Comparison of ENCODE assay signal across 17 mouse cellular contexts in the genomic region with DNA sequence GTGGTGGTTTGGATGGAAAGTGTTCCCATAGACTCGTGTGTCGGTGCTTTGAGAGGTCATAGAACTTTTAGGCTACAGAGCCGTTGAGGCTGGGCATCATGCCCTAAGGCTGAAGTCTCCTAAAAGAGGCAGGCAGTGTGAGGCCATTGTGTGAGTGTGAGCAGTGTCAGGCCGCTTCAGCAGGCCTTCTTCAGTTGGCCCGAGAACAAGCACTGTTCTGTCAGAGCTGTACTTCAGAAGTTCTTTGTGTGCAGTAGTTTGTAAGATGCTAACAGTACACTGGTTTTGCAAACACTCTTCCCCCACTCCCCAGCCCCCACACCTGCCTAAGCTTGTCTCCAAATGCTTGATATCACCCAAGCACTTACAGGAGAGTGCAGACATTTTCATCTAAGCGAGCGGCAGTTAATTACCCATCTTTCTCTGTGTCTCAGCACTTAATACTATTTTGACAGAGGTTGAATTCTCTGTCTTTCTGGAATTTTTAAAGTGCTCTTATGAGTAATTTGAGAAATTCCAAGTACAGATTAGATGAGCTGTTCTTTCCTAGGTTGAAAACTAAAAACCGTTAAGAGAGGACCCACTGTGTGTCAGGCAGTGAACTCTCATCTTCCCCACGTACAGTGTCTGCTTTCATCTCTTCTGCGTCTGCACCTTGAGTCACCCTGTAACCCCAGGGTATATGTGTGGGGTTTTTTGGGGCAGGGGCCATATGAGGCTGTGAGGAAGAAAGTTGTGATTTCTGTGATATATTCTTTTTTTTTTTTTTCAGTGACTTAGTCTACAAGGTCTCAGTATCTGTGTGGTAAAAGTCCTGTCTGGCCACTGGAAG.
DNase-seq lines count a peak whose midpoint lies in the region; ATAC-seq and TF ChIP-seq lines count a peak whose summit lies in the region.
"Had no signal": no experiment of that assay in that cellular context is flagged by ENCODE, and none has a peak within 500 bp of the region (broad histone marks: within the 10 kb centered on the region; RNA-seq: fewer than 3 reads in every experiment).

No protein-coding gene starts in this region.

- no peak for TF ChIP-seq CTCF in forebrain, postnatal 0 days (IDR thresholded peaks at IDR 0.05; ENCODE audit: low read depth)

- no peaks in the 10 kb centered on the region for H3K36me3 ChIP-seq in midbrain, embryonic 14.5 days (ENCODE audit: control insufficient read depth, insufficient read depth, low read length)
- no peaks in the 10 kb centered on the region for H3K36me3 ChIP-seq in midbrain, embryonic 10.5 days
- no peaks in the 10 kb centered on the region; the same call in 1 of the 2 replicates for H3K36me3 ChIP-seq in forebrain, postnatal 0 days (ENCODE audit: insufficient read depth)
- H3K36me3 ChIP-seq: embryonic facial prominence, embryonic 12.5 days; liver, embryonic 15.5 days; neural tube, embryonic 12.5 days had no signal

- 0 out of 2 replicates have a peak overlapping the region, but pooled peaks have one; percentile 1 for H3K27ac ChIP-seq in midbrain, embryonic 14.5 days (replicated peaks; ENCODE audit: low read depth, low read length)
- no peak overlapping the region for H3K27ac ChIP-seq in midbrain, embryonic 10.5 days (replicated peaks)
- peak overlapping the region; percentile 16 for H3K27ac ChIP-seq in forebrain, postnatal 0 days (ENCODE audit: low read depth, low read length)
- H3K27ac ChIP-seq: embryonic facial prominence, embryonic 12.5 days; liver, embryonic 15.5 days; neural tube, embryonic 12.5 days had no signal

- 73% methylated on average over 10 of the region's 10 CpGs for WGBS in midbrain, embryonic 14.5 days
- 82% methylated on average over 10 of the region's 10 CpGs for WGBS in midbrain, embryonic 10.5 days
- 35% methylated on average over 10 of the region's 10 CpGs for WGBS in forebrain, postnatal 0 days

- H3K9ac ChIP-seq in midbrain, embryonic 14.5 days (replicated peaks; ENCODE audit: low read length), result no peak overlapping the region
- no peak overlapping the region for H3K9ac ChIP-seq in forebrain, postnatal 0 days
- H3K9ac ChIP-seq: embryonic facial prominence, embryonic 12.5 days; liver, embryonic 15.5 days; neural tube, embryonic 12.5 days had no signal

- H3K27me3 ChIP-seq in midbrain, embryonic 14.5 days (ENCODE audit: control insufficient read depth, insufficient read depth, low read length), result no peaks in the 10 kb centered on the region
- H3K27me3 ChIP-seq in midbrain, embryonic 10.5 days (ENCODE audit: low read depth, poor library complexity, severe bottlenecking), result no peaks in the 10 kb centered on the region
- H3K27me3 ChIP-seq in forebrain, postnatal 0 days (ENCODE audit: insufficient read depth, low read length), result no peaks in the 10 kb centered on the region
- H3K27me3 ChIP-seq: embryonic facial prominence, embryonic 12.5 days; liver, embryonic 15.5 days; neural tube, embryonic 12.5 days had no signal

- no peaks in the 10 kb centered on the region for H3K9me3 ChIP-seq in midbrain, embryonic 14.5 days (ENCODE audit: control insufficient read depth, low read length)
- no peaks in the 10 kb centered on the region for H3K9me3 ChIP-seq in midbrain, embryonic 10.5 days (replicated peaks)
- no peaks in the 10 kb centered on the region for H3K9me3 ChIP-seq in forebrain, postnatal 0 days (ENCODE audit: low read length)
- H3K9me3 ChIP-seq: embryonic facial prominence, embryonic 12.5 days; liver, embryonic 15.5 days; neural tube, embryonic 12.5 days had no signal

- no peak for ATAC-seq in midbrain, embryonic 14.5 days (ENCODE audit: low FRiP score, low TSS enrichment)
- peak; percentile 70 for ATAC-seq in forebrain, postnatal 0 days

- H3K4me3 ChIP-seq in midbrain, embryonic 14.5 days (replicated peaks; ENCODE audit: low read depth, low read length), result no peak overlapping the region
- H3K4me3 ChIP-seq in midbrain, embryonic 10.5 days, result no peak overlapping the region
- H3K4me3 ChIP-seq in forebrain, postnatal 0 days (ENCODE audit: low read depth, low read length), result no peak overlapping the region
- H3K4me3 ChIP-seq: embryonic facial prominence, embryonic 12.5 days; liver, embryonic 15.5 days; neural tube, embryonic 12.5 days had no signal

- DNase-seq in embryo, embryonic 11 days, result peak; percentile 39
- DNase-seq in embryo, embryonic 10.5 days (ENCODE audit: low spot score), result no peak
- no peak for DNase-seq in midbrain, embryonic 14.5 days
- DNase-seq in midbrain, embryonic 10.5 days (ENCODE audit: low spot score), result no peak
- DNase-seq in forebrain, postnatal 0 days, result no peak
- DNase-seq in naive thymus-derived CD4-positive, alpha-beta T cell, adult 2 months (ENCODE audit: low read depth), result peak; percentile 57
- no peak for DNase-seq in left cerebral cortex, postnatal 10 days (ENCODE audit: extremely low spot score in 1 of 2, low spot score in 2 of 2)
- no peak for DNase-seq in urinary bladder, postnatal 4 days (ENCODE audit: low spot score in 2 of 2)
- DNase-seq: adrenal gland, postnatal 36 days; cerebellum, adult 2 months; gastrocnemius, postnatal 36 days; heart, postnatal 14 days; kidney, adult 8-10 months; right cerebral cortex, adult 18-20 months had no signal

- H3K4me2 ChIP-seq in midbrain, embryonic 14.5 days (ENCODE audit: low read length), result no peak overlapping the region
- no peak overlapping the region for H3K4me2 ChIP-seq in forebrain, postnatal 0 days (ENCODE audit: low read depth)
- H3K4me2 ChIP-seq: embryonic facial prominence, embryonic 12.5 days; liver, embryonic 15.5 days; neural tube, embryonic 12.5 days had no signal

- intact Hi-C loops in left cerebral cortex, postnatal 10 days (cut with DNase I), result no loop called here

- peaks cover 35% of the 10 kb centered on the region for H3K4me1 ChIP-seq in midbrain, embryonic 14.5 days (ENCODE audit: control insufficient read depth, insufficient read depth, low read length)
- peaks cover 47% of the 10 kb centered on the region for H3K4me1 ChIP-seq in midbrain, embryonic 10.5 days
- peaks cover 20% of the 10 kb centered on the region for H3K4me1 ChIP-seq in forebrain, postnatal 0 days (ENCODE audit: insufficient read depth)
- H3K4me1 ChIP-seq: liver, embryonic 15.5 days had no signal

Comparison
In these comparisons a context has a peak if more than half of its experiments do, and no peak if none do; other contexts are left out.
1. DNase-seq: peak in embryo, embryonic 11 days (single experiment) and naive thymus-derived CD4-positive, alpha-beta T cell, adult 2 months (single experiment); none in embryo, embryonic 10.5 days (single experiment), midbrain, embryonic 14.5 days (single experiment), midbrain, embryonic 10.5 days (single experiment), forebrain, postnatal 0 days (single experiment), left cerebral cortex, postnatal 10 days (0 of 2) and urinary bladder, postnatal 4 days (0 of 2).